Mouse (Mus musculus): ENCODE data around the gene Srl. TPM values are rescaled to one million over a fixed set of nuclear protein-coding genes. Genes with fewer than 3 reads are reported as not detected.

Srl gene
- polyA plus RNA-seq, 1 experiment, result 0.03 TPM

DNA sequence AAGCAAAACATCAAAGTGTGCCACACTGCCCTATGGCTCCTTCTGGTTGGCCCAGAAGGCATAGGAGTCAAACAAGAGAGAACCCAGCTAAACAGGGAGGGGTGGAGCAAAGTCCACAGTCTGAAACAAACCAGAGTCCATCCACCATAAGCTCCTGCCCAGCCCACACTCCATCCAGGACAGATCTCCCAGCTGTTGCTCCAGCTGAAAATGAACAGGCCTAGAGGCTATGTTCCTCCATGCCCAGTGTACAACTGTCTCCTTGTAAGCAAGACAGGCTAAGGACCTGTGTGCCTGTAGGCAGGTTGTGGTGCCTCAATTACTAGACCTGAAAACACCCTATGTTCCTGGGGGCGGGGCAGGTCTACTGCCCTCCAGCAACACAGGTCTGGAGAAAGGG lies 15.5 kb upstream of the Srl start:
- H3K4me1 ChIP-seq, result peaks cover 76% of the 10 kb centered on the region
- no peaks in the 10 kb centered on the region for H3K27me3 ChIP-seq (replicated peaks)
- TF ChIP-seq GATA1 (IDR thresholded peaks at IDR 0.05; ENCODE audit: borderline replicate concordance, low read length) (no peak), FLI1 (IDR thresholded peaks at IDR 0.05; ENCODE audit: low read length) (no peak)
- peaks cover 21% of the 10 kb centered on the region for H3K36me3 ChIP-seq (replicated peaks; ENCODE audit: low read length)
- peak overlapping the region; percentile 100 for H3K4me3 ChIP-seq (replicated peaks)
- H3K9me3 ChIP-seq, result no peaks in the 10 kb centered on the region

- Histone ChIP-seq H3K9me3 (no peaks in the 10 kb centered on the region), H3K36me3 (replicated peaks; ENCODE audit: low read length) (peaks cover 36% of the 10 kb centered on the region), H3K4me1 (peaks cover 79% of the 10 kb centered on the region), H3K4me3 (replicated peaks) (no peak overlapping the region), H3K27me3 (replicated peaks) (no peaks in the 10 kb centered on the region)
- TF ChIP-seq FLI1 (IDR thresholded peaks at IDR 0.05; ENCODE audit: low read length) (no peak), GATA1 (IDR thresholded peaks at IDR 0.05; ENCODE audit: borderline replicate concordance, low read length) (no peak)
These were observed 13.9 kb upstream of the Srl start for GRCm38 (mm10) chr16:4555555-4555954.

DNA sequence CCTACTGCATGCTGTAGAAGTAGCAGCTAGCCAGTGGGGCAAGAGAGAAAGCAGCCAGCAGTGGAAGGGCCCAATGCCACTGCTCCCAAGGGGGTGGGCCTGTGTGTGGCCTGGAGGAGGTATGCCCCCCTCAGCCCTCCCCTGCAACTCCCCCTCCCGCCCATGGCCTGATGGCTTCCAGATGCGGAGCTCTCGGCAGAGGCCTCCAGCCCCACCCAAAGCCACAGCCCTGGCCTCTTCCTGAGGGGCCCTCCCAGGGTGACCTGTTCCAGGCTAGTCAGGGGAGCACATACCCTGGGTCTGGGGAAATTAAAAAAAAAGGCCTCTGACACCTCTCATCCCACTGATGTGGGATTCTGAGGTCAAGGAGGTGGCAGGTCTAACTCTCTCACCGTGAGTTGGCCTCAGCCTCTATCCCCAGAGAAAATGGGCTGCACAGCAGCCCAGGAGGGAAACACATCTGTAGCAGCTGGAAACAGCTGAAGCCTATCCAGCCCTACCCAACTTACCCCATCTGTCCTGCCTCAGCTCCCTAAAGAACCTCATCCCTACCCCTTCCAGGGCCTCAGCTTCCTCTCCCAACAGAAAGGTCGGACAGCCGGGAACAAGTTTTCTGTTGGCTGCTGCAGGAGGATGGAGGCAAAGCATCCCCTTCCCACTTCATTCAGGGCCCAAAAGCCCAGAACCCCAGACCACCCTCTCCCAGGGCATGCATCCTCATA lies 11.4 kb upstream of the Srl start:
- no peak for TF ChIP-seq FLI1 (IDR thresholded peaks at IDR 0.05; ENCODE audit: low read length)
- no peak for TF ChIP-seq GATA1 (IDR thresholded peaks at IDR 0.05; ENCODE audit: borderline replicate concordance, low read length)
- Histone ChIP-seq H3K36me3 (replicated peaks; ENCODE audit: low read length) (peaks cover 56% of the 10 kb centered on the region), H3K4me1 (peaks cover 87% of the 10 kb centered on the region), H3K9me3 (no peaks in the 10 kb centered on the region), H3K4me3 (replicated peaks) (peak overlapping the region; percentile 89), H3K27me3 (replicated peaks) (no peaks in the 10 kb centered on the region)

GRCm38 (mm10) chr16:4551885-4552284 lies 10.3 kb upstream of the Srl start:
- Histone ChIP-seq H3K27me3 (replicated peaks) (no peaks in the 10 kb centered on the region), H3K4me3 (replicated peaks) (peak overlapping the region; percentile 5), H3K4me1 (peaks cover 83% of the 10 kb centered on the region), H3K36me3 (replicated peaks; ENCODE audit: low read length) (peaks cover 59% of the 10 kb centered on the region), H3K9me3 (no peaks in the 10 kb centered on the region)
- no peak for TF ChIP-seq FLI1 (IDR thresholded peaks at IDR 0.05; ENCODE audit: low read length)
- TF ChIP-seq GATA1 (IDR thresholded peaks at IDR 0.05; ENCODE audit: borderline replicate concordance, low read length), result no peak

DNA sequence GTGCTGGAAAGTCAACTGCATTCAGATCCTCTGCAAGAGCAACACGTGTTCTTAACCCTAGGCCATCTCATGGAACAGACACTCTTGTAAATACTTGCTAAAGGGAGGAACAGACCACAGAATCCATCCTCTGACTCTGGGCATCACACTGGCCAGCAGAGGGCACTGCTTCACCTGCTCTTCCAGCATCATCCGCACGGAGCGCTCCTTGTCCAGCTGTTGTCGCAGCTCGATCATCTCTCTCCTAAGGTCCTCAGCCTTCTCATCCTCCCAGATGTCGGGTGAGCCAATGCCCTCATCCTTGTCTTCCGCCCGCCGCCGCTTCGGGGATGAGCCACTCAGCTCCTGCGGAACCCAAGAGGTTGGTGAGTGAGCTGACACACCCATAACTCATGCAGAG lies 9.4 kb upstream of the Srl start:
- Histone ChIP-seq H3K4me1 (peaks cover 76% of the 10 kb centered on the region), H3K4me3 (replicated peaks) (no peak overlapping the region), H3K27me3 (replicated peaks) (no peaks in the 10 kb centered on the region), H3K36me3 (replicated peaks; ENCODE audit: low read length) (peaks cover 65% of the 10 kb centered on the region), H3K9me3 (no peaks in the 10 kb centered on the region)
- no peak for TF ChIP-seq GATA1 (IDR thresholded peaks at IDR 0.05; ENCODE audit: borderline replicate concordance, low read length)

DNA sequence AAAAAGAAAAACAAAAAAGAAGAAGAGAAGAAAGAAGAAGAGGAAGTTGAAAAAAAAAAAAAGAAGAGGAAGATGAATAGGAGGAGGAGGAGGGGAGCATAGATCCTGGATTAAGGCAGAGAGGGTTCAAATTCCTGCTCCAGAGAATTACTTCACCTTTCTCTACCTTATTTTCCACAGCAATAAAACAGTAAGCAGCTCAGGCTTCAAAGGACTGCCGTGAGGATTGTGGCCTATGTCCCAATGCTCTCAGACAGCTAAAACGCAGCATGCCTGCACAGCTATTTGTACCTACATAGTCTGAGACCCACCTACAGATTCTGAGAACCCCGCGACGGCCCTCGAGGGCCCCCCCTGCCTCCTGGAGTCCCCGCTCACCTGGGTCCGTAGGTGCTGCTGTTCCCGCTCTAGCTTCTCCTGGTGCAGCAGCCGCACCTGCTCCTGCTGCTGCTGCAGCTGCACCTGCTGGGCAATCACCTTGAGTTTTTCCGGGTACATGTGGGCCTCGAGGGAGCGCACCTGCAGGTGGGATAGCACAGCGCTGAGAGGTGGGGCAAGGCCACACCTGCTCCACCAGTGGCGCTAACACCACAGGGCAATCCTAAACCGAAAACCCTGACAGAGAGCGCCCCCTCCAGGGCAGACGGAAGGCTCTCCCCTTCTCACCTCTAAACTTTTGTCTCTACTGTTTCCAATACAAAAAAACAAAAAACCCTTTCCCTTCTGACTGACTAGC lies 7.5 kb upstream of the Srl start:
- peaks cover 58% of the 10 kb centered on the region for H3K4me1 ChIP-seq

DNA sequence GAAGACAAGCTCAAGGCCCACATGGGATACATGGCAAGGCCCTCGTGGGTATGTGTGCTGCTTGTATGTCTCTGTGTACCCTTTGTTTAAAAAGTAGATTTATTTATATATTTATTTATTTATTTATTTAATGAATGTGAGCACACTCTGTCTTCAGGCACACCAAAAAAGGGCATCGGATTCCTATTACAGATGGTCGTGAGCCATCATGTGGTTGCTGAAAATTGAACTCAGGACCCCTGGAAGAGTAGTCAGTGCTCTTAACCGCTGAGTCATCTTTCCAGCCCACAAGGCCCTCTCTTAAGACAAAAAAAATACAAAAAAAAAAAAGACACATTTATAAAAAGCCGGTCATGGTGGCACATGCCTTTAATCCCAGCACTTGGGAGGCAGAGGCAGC lies 6.0 kb upstream of the Srl start:
- no peak overlapping the region for H3K4me3 ChIP-seq (replicated peaks)
- H3K27me3 ChIP-seq (replicated peaks), result no peaks in the 10 kb centered on the region
- peaks cover 54% of the 10 kb centered on the region for H3K4me1 ChIP-seq
- no peak for TF ChIP-seq GATA1 (IDR thresholded peaks at IDR 0.05; ENCODE audit: borderline replicate concordance, low read length)
- no peak for TF ChIP-seq FLI1 (IDR thresholded peaks at IDR 0.05; ENCODE audit: low read length)
- no peaks in the 10 kb centered on the region for H3K9me3 ChIP-seq
- peaks cover 66% of the 10 kb centered on the region for H3K36me3 ChIP-seq (replicated peaks; ENCODE audit: low read length)

More for the DNA sequence above, 7.5 kb upstream of the Srl start:
- H3K36me3 ChIP-seq (replicated peaks; ENCODE audit: low read length), result peaks cover 66% of the 10 kb centered on the region
- TF ChIP-seq GATA1 (IDR thresholded peaks at IDR 0.05; ENCODE audit: borderline replicate concordance, low read length) (no peak), FLI1 (IDR thresholded peaks at IDR 0.05; ENCODE audit: low read length) (no peak)
- no peaks in the 10 kb centered on the region for H3K27me3 ChIP-seq (replicated peaks)
- H3K4me3 ChIP-seq (replicated peaks), result no peak overlapping the region
- H3K9me3 ChIP-seq, result no peaks in the 10 kb centered on the region

GRCm38 (mm10) chr16:4546838-4547237 lies 5.2 kb upstream of the Srl start:
- peaks cover 53% of the 10 kb centered on the region for H3K4me1 ChIP-seq
- H3K27me3 ChIP-seq (replicated peaks), result no peaks in the 10 kb centered on the region
- TF ChIP-seq FLI1 (IDR thresholded peaks at IDR 0.05; ENCODE audit: low read length), result no peak
- TF ChIP-seq GATA1 (IDR thresholded peaks at IDR 0.05; ENCODE audit: borderline replicate concordance, low read length), result no peak
- H3K4me3 ChIP-seq (replicated peaks), result no peak overlapping the region
- no peaks in the 10 kb centered on the region for H3K9me3 ChIP-seq
- peaks cover 63% of the 10 kb centered on the region for H3K36me3 ChIP-seq (replicated peaks; ENCODE audit: low read length)

GRCm38 (mm10) chr16:4544845-4545244 lies 3.2 kb upstream of the Srl start:
- no peaks in the 10 kb centered on the region for H3K27me3 ChIP-seq (replicated peaks)
- no peak for TF ChIP-seq GATA1 (IDR thresholded peaks at IDR 0.05; ENCODE audit: borderline replicate concordance, low read length)
- TF ChIP-seq FLI1 (IDR thresholded peaks at IDR 0.05; ENCODE audit: low read length), result no peak
- H3K4me1 ChIP-seq, result peaks cover 55% of the 10 kb centered on the region
- peaks cover 50% of the 10 kb centered on the region for H3K36me3 ChIP-seq (replicated peaks; ENCODE audit: low read length)
- no peaks in the 10 kb centered on the region for H3K9me3 ChIP-seq
- H3K4me3 ChIP-seq (replicated peaks), result no peak overlapping the region

GRCm38 (mm10) chr16:4543266-4543665 lies 1.6 kb upstream of the Srl start:
- peaks cover 52% of the 10 kb centered on the region for H3K4me1 ChIP-seq
- no peak for TF ChIP-seq GATA1 (IDR thresholded peaks at IDR 0.05; ENCODE audit: borderline replicate concordance, low read length)
- TF ChIP-seq FLI1 (IDR thresholded peaks at IDR 0.05; ENCODE audit: low read length), result no peak
- H3K36me3 ChIP-seq (replicated peaks; ENCODE audit: low read length), result peaks cover 34% of the 10 kb centered on the region
- H3K9me3 ChIP-seq, result no peaks in the 10 kb centered on the region
- no peak overlapping the region for H3K4me3 ChIP-seq (replicated peaks)
- H3K27me3 ChIP-seq (replicated peaks), result no peaks in the 10 kb centered on the region

All from megakaryocyte, embryonic 14.5 days (primary cell).